Mouse (Mus musculus) right cerebral cortex, postnatal 10 days (tissue): Measurements from ENCODE around the gene Pno1.
"Not testable (repeated sequence)": the region's sequence is repeated elsewhere in the genome, so short reads cannot be mapped to it uniquely, and the experiment has no call there.

Experiments used
- DNase-seq, 2 experiments: peaks; one replicate each; pipeline ENCODE4 v3.0.0; 2021; ENCODE audit warnings: low spot score in 2 of 2

Gene Pno1

GRCm38 (mm10) chr11:17211258-17212140 is at the start of gene Pno1:
Gene Pno1, minus strand, starts transcription at chr11:17211568.
- DNase-seq = peak; percentile 98 to 99

- DNase-seq = peak; percentile 31 to 36
Measured at GRCm38 (mm10) chr11:17257861-17258260, 46.5 kb upstream of the Pno1 start.

- DNase-seq = peak; percentile 98 to 99
Measured at GRCm38 (mm10) chr11:17257443-17257842, 46.1 kb upstream of the Pno1 start, which contains the start of gene C1d. Gene C1d, plus strand, starts transcription at chr11:17257579.

GRCm38 (mm10) chr11:17256813-17257365 is 45.5 kb upstream of the Pno1 start:
- peak in 1 of 2 experiments; percentile 25 for DNase-seq

GRCm38 (mm10) chr11:17248715-17249114 is 37.3 kb upstream of the Pno1 start:
- DNase-seq = no peak

- DNase-seq = not testable (repeated sequence)
Measured at GRCm38 (mm10) chr11:17238598-17238997, 27.2 kb upstream of the Pno1 start.

- DNase-seq = no peak
Measured at GRCm38 (mm10) chr11:17236449-17237037, 25.2 kb upstream of the Pno1 start.

GRCm38 (mm10) chr11:17232792-17233191 is 21.4 kb upstream of the Pno1 start:
- DNase-seq = no peak

GRCm38 (mm10) chr11:17221126-17221525 is 9.8 kb upstream of the Pno1 start:
- DNase-seq = no peak

- DNase-seq = no peak
Measured at GRCm38 (mm10) chr11:17215475-17215874, 4.1 kb upstream of the Pno1 start.

- no peak for DNase-seq
Measured at GRCm38 (mm10) chr11:17212903-17213509, 1.6 kb upstream of the Pno1 start.

- no peak for DNase-seq
Measured at GRCm38 (mm10) chr11:17212141-17212495, 750 bp upstream of the Pno1 start.

- DNase-seq = no peak
Measured at GRCm38 (mm10) chr11:17202481-17202880, 8.9 kb downstream of the Pno1 start.

- DNase-seq = no peak
Measured at GRCm38 (mm10) chr11:17200936-17201335, 10.4 kb downstream of the Pno1 start.

GRCm38 (mm10) chr11:17199840-17200501 is 11.4 kb downstream of the Pno1 start:
- DNase-seq = no peak

GRCm38 (mm10) chr11:17199170-17199569 is 12.2 kb downstream of the Pno1 start:
- DNase-seq = no peak

GRCm38 (mm10) chr11:17192151-17192844 is 19.1 kb downstream of the Pno1 start:
- DNase-seq = no peak

- DNase-seq = no peak
Measured at GRCm38 (mm10) chr11:17188786-17189185, 22.6 kb downstream of the Pno1 start.

GRCm38 (mm10) chr11:17187649-17188048 is 23.7 kb downstream of the Pno1 start:
- no peak for DNase-seq

GRCm38 (mm10) chr11:17183165-17183564 is 28.2 kb downstream of the Pno1 start:
- DNase-seq = no peak

GRCm38 (mm10) chr11:17181807-17182206 is 29.6 kb downstream of the Pno1 start, which contains the start of gene Wdr92:
Gene Wdr92, plus strand, starts transcription at chr11:17182107.
- no peak for DNase-seq
